In genomic region chr2:90889550-90890548, GRCm38 (mm10) we compare ENCODE assay signal across 8 mouse cellular contexts. TPM values are rescaled to one million over a fixed set of nuclear protein-coding genes. Genes with fewer than 3 reads are reported as not detected.
A peak's percentile ranks its signal among the peaks of the same experiment; 100 is the strongest.
DNase-seq lines count a peak whose midpoint lies in the region; ATAC-seq lines count a peak whose summit lies in the region.

No protein-coding gene starts in this region.

- 0 out of 2 replicates have a peak, but pooled peaks have one; percentile 46 for ATAC-seq in embryonic facial prominence, embryonic 11.5 days (replicated peaks; ENCODE audit: insufficient number of reproducible peaks, low FRiP score, low TSS enrichment, low read depth)
- peak; percentile 55 for ATAC-seq in heart, embryonic 16.5 days (replicated peaks; ENCODE audit: extremely low read depth, insufficient read depth, low FRiP score)

- peaks cover 42% of the 10 kb centered on the region for H3K27me3 ChIP-seq in embryonic facial prominence, embryonic 11.5 days (ENCODE audit: control insufficient read depth, insufficient read depth, low read length)
- H3K27me3 ChIP-seq in heart, embryonic 16.5 days (ENCODE audit: control insufficient read depth, insufficient read depth, low read length), result peaks cover 19% of the 10 kb centered on the region

- peak; percentile 82 for DNase-seq in CD4-positive helper T cell, adult 2 months (ENCODE audit: low read depth, low spot score)
- DNase-seq in adrenal gland, postnatal 14 days, result peak; percentile 74
- DNase-seq in embryonic facial prominence, embryonic 11.5 days (ENCODE audit: low spot score), result peak; percentile 74
- DNase-seq in kidney, postnatal 10 days, result peak; percentile 66
- peak; percentile 49 for DNase-seq in lung, postnatal 14 days
- peak; percentile 78 for DNase-seq in retina, postnatal 1 day
- DNase-seq in urinary bladder, postnatal 14 days (ENCODE audit: low spot score), result peak; percentile 52

- H3K9ac ChIP-seq in embryonic facial prominence, embryonic 11.5 days (replicated peaks; ENCODE audit: low read length), result peak overlapping the region; percentile 65
- H3K9ac ChIP-seq in heart, embryonic 16.5 days (ENCODE audit: low read length), result peak overlapping the region; percentile 78

- no peak overlapping the region for H3K27ac ChIP-seq in embryonic facial prominence, embryonic 11.5 days (replicated peaks; ENCODE audit: low read depth, low read length)
- H3K27ac ChIP-seq in heart, embryonic 16.5 days (ENCODE audit: low read length), result no peak overlapping the region

- no peaks in the 10 kb centered on the region for H3K9me3 ChIP-seq in embryonic facial prominence, embryonic 11.5 days (replicated peaks; ENCODE audit: control insufficient read depth, low read length)
- H3K9me3 ChIP-seq in heart, embryonic 16.5 days (replicated peaks; ENCODE audit: control insufficient read depth, low read length), result no peaks in the 10 kb centered on the region

- H3K4me2 ChIP-seq in embryonic facial prominence, embryonic 11.5 days (ENCODE audit: low read depth, low read length), result peak overlapping the region; percentile 80
- peak overlapping the region; percentile 91 for H3K4me2 ChIP-seq in heart, embryonic 16.5 days (ENCODE audit: low read depth, low read length)

- no peaks in the 10 kb centered on the region for H3K36me3 ChIP-seq in embryonic facial prominence, embryonic 11.5 days (replicated peaks; ENCODE audit: control insufficient read depth, insufficient read depth, low read depth, low read length)
- H3K36me3 ChIP-seq in heart, embryonic 16.5 days (ENCODE audit: control insufficient read depth, insufficient read depth), result peaks cover under 1% of the 10 kb centered on the region; the same call in 1 of the 2 replicates

- H3K4me3 ChIP-seq in embryonic facial prominence, embryonic 11.5 days (ENCODE audit: low read depth, low read length), result peak overlapping the region; percentile 48
- peak overlapping the region; percentile 68 for H3K4me3 ChIP-seq in heart, embryonic 16.5 days (ENCODE audit: low read length)

- H3K4me1 ChIP-seq in embryonic facial prominence, embryonic 11.5 days (ENCODE audit: control insufficient read depth, insufficient read depth, low read length), result no peaks in the 10 kb centered on the region
- H3K4me1 ChIP-seq in heart, embryonic 16.5 days (ENCODE audit: control insufficient read depth, insufficient read depth, low read length), result peaks cover 11% of the 10 kb centered on the region

- 5% methylated on average over 119 of the region's 133 CpGs for WGBS in embryonic facial prominence, embryonic 11.5 days
- WGBS in heart, embryonic 16.5 days, result 2% methylated on average over 133 of the region's 133 CpGs

RNA-seq across cellular contexts. Expression of gene C1qtnf4, which starts 4.2 kb away (rescaled TPM):
- 2.3 and 2.8 TPM in 2 replicates for total RNA-seq in adrenal gland, postnatal 14 days (2021)
- 12.8 and 13.7 TPM in 2 replicates for polyA plus RNA-seq in embryonic facial prominence, embryonic 11.5 days (2014; fragmentation: Nextera tagmentation; extraction: Ambion mirVana)
- polyA plus RNA-seq in heart, embryonic 16.5 days (2015; fragmentation: Nextera tagmentation; extraction: Ambion mirVana), result 10.8 and 11.2 TPM in 2 replicates

RNA-seq across cellular contexts. Expression of gene Kbtbd4, which starts 14.7 kb away (rescaled TPM):
- total RNA-seq in adrenal gland, postnatal 14 days (2021), result 26.5 and 29.4 TPM in 2 replicates
- polyA plus RNA-seq in embryonic facial prominence, embryonic 11.5 days (2014; fragmentation: Nextera tagmentation; extraction: Ambion mirVana), result 51.4 and 53.1 TPM in 2 replicates
- 27.8 and 29.1 TPM in 2 replicates for polyA plus RNA-seq in heart, embryonic 16.5 days (2015; fragmentation: Nextera tagmentation; extraction: Ambion mirVana)

RNA-seq across cellular contexts. Expression of gene Ndufs3, which starts 14.8 kb away (rescaled TPM):
- 551 and 591 TPM in 2 replicates for total RNA-seq in adrenal gland, postnatal 14 days (2021)
- 227 and 230 TPM in 2 replicates for polyA plus RNA-seq in embryonic facial prominence, embryonic 11.5 days (2014; fragmentation: Nextera tagmentation; extraction: Ambion mirVana)
- polyA plus RNA-seq in heart, embryonic 16.5 days (2015; fragmentation: Nextera tagmentation; extraction: Ambion mirVana), result 414 and 420 TPM in 2 replicates

RNA-seq across cellular contexts. Expression of gene Mtch2, which starts 42.9 kb away (rescaled TPM):
- total RNA-seq in adrenal gland, postnatal 14 days (2021), result 416 and 423 TPM in 2 replicates
- polyA plus RNA-seq in embryonic facial prominence, embryonic 11.5 days (2014; fragmentation: Nextera tagmentation; extraction: Ambion mirVana), result 239 and 261 TPM in 2 replicates
- 259 and 270 TPM in 2 replicates for polyA plus RNA-seq in heart, embryonic 16.5 days (2015; fragmentation: Nextera tagmentation; extraction: Ambion mirVana)

RNA-seq across cellular contexts. Expression of gene Celf1, which starts 50.3 kb away (rescaled TPM):
- 89.9 and 97.9 TPM in 2 replicates for total RNA-seq in adrenal gland, postnatal 14 days (2021)
- 76.6 and 81.3 TPM in 2 replicates for polyA plus RNA-seq in embryonic facial prominence, embryonic 11.5 days (2014; fragmentation: Nextera tagmentation; extraction: Ambion mirVana)
- polyA plus RNA-seq in heart, embryonic 16.5 days (2015; fragmentation: Nextera tagmentation; extraction: Ambion mirVana), result 100 and 108 TPM in 2 replicates
